Mouse (Mus musculus) forebrain, embryonic 16.5 days (tissue): ENCODE measurements around the gene Zfp800. TPM values are rescaled to one million over a fixed set of nuclear protein-coding genes. Genes with fewer than 3 reads are reported as not detected.

Experiments
- ATAC-seq: fragments of 200-750 bp; cut with Nextera tagmentation; 2 replicates; pipeline ENCODE4 v1.8.0; 2017; ENCODE audit warnings: mild to moderate bottlenecking, moderate library complexity
- H3K27ac ChIP-seq: fragments of 300-500 bp; sonication (generic); 2 replicates; pipeline ENCODE4 v1.5.1; 2014; ENCODE audit warnings: low read length, control low read depth
- H3K27me3 ChIP-seq: fragments of 300-500 bp; sonication (generic); replicated peaks from 2 replicates; pipeline ENCODE4 v1.6.1; 2014; ENCODE audit warnings: low read length; ENCODE audit not compliant: control insufficient read depth, insufficient read depth
- H3K36me3 ChIP-seq: fragments of 300-500 bp; sonication (generic); 2 replicates; pipeline ENCODE4 v1.6.1; 2014; ENCODE audit not compliant: control insufficient read depth, insufficient read depth
- H3K4me1 ChIP-seq: fragments of 300-500 bp; sonication (generic); replicated peaks from 2 replicates; pipeline ENCODE4 v1.6.1; 2014; ENCODE audit warnings: low read length; ENCODE audit not compliant: control insufficient read depth, insufficient read depth
- H3K4me2 ChIP-seq: fragments of 300-500 bp; sonication (generic); 2 replicates; pipeline ENCODE4 v1.6.1; 2014; ENCODE audit warnings: mild to moderate bottlenecking, low read length, control low read depth
- H3K4me3 ChIP-seq: fragments of 300-500 bp; sonication (generic); replicated peaks from 2 replicates; pipeline ENCODE4 v1.5.1; 2014; ENCODE audit warnings: mild to moderate bottlenecking, low read length, control low read depth
- H3K9ac ChIP-seq: fragments of 300-500 bp; sonication (generic); replicated peaks from 2 replicates; pipeline ENCODE4 v1.6.1; 2014; ENCODE audit warnings: low read depth, low read length, control low read depth
- H3K9me3 ChIP-seq: fragments of 300-500 bp; sonication (generic); 2 replicates; pipeline ENCODE4 v1.6.1; 2016; ENCODE audit warnings: low read length; ENCODE audit not compliant: control insufficient read depth
- WGBS: fragments of 180-500 bp; shearing (Covaris S2); extraction: QIAGEN DNeasy Blood & Tissue Kit; methylation state at CpG from one replicate; pipeline ENCODE4 v1.1.7; 2014; 5-methylcytosine and 5-hydroxymethylcytosine counted together
- polyA plus RNA-seq: library from polyadenylated mRNA; unstranded; fragments of >200 nt; fragmentation: Nextera tagmentation; extraction: Ambion mirVana; gene quantifications from 2 replicates; pipeline ENCODE4 v1.2.1, GENCODE M21; 2015

Gene Zfp800
- polyA plus RNA-seq, 1 experiment from 2014 or later: 18.4 TPM

DNA sequence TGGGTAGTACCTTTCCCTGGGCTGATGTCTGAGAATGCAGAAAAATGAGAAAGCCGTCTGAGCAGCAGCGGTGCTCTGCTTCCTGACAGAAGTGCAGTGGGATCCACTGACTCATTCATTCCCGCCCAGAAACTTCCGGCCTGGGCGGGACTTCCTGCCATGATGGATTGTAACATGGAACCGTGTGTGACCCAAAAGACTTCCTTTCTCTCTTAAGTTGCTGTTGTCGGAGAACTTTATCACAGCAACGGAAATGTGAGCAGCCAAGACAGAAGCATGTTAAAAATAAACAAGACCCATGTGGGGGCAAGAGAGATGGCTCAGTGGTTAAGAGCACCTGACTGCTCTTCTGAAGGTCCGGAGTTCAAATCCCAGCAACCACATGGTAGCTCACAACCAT lies 12.2 kb upstream of the Zfp800 start:
- H3K27ac ChIP-seq: no peak overlapping the region
- no peaks in the 10 kb centered on the region for H3K4me1 ChIP-seq
- 91% methylated on average over 9 of the region's 9 CpGs for WGBS

DNA sequence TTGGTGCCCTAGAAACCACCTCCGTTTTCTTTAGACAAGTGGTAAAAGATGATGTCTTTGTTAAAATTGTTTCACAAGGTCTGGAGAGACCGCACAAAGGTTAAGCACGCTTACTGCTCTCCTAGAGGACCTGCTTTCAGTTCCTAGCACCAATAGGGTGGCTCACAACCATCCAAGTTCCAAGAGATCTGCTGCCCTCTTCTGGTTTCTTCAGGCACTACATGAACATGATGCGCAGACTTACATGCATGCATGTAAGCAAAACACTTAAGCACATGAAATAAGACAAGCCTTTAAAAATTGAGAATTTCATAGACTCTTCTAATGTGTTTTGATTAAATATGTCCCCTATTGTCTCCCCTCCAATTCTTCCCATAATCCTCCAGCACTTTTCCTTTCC lies 2.0 kb upstream of the Zfp800 start:
- 95% methylated on average over 4 of the region's 4 CpGs for WGBS
- Histone ChIP-seq H3K4me3 (no peak overlapping the region), H3K27me3 (peaks cover 4% of the 10 kb centered on the region; the same call in 1 of the 2 replicates), H3K9ac (no peak overlapping the region), H3K27ac (no peak overlapping the region), H3K4me2 (no peak overlapping the region), H3K36me3 (no peaks in the 10 kb centered on the region), H3K9me3 (peaks cover 4% of the 10 kb centered on the region; the same call in 1 of the 2 replicates), H3K4me1 (peaks cover 7% of the 10 kb centered on the region)
- ATAC-seq: no peak

More for the DNA sequence above, 12.2 kb upstream of the Zfp800 start:
- no peaks in the 10 kb centered on the region for H3K36me3 ChIP-seq
- H3K27me3 ChIP-seq: no peaks in the 10 kb centered on the region
- no peaks in the 10 kb centered on the region for H3K9me3 ChIP-seq
- H3K9ac ChIP-seq: no peak overlapping the region
- no peak for ATAC-seq
- H3K4me3 ChIP-seq: no peak overlapping the region
- H3K4me2 ChIP-seq: no peak overlapping the region

DNA sequence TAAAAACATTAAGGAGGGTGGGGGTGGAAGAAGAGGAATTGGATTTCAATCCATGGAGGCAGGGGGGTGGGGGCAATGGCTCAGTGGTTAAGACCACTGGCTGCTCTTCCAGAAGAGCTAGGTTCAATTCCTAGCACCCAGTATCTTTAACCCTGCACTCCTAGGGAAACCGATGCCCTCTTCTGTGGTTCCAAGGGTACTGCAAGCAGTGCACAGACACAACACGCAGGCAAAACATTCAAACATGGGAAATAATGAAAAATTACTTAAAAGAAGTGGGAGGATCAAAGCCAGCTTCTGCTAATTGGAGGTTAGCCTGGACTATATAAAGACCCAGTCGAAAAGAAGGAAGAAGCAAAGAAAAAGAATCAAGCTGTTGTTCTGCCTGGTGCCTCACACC lies 921 bp upstream of the Zfp800 start:
- Histone ChIP-seq H3K36me3 (no peaks in the 10 kb centered on the region), H3K9ac (no peak overlapping the region), H3K27ac (no peak overlapping the region), H3K27me3 (peaks cover 4% of the 10 kb centered on the region; the same call in 1 of the 2 replicates), H3K9me3 (peaks cover 4% of the 10 kb centered on the region; the same call in 1 of the 2 replicates), H3K4me2 (no peak overlapping the region), H3K4me3 (no peak overlapping the region), H3K4me1 (peaks cover 7% of the 10 kb centered on the region)
- no peak for ATAC-seq
- 78% methylated on average over 3 of the region's 3 CpGs for WGBS

DNA sequence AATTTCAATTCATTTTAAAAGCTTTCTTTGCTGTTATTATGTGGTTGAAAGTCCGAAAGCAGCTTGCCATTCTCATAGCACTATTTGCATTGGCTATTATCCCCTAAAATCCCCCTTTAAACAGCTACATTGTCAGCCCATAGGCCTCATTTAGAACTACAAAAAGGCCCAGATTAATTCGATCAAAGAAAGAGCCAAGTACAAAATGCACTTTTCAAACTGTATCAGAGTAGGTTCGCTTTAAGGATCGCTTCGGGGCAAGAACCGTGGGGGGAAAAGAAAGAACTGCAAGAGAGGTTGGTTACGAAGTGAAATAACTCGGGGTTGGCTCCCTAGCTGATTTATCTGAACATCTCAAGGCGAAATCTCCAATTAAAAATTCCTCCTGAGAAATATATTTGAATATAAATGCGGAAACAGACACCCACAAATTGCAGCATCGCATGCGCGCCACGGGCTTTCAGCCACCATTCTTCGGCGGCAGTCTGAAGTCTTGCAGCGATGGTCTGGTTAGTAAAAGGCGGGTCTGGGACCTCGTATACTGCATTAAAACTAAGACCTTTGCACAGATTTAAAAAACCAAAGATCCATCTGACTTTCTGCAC lies 850 bp downstream of the Zfp800 start:
- peak overlapping the region; percentile 68; the same call in 1 of the 2 replicates for H3K9ac ChIP-seq
- H3K9me3 ChIP-seq: peaks cover 4% of the 10 kb centered on the region; the same call in 1 of the 2 replicates
- H3K27me3 ChIP-seq: peaks cover 4% of the 10 kb centered on the region; the same call in 1 of the 2 replicates
- no peaks in the 10 kb centered on the region for H3K36me3 ChIP-seq
- H3K27ac ChIP-seq: peak overlapping the region; percentile 41; the same call in 1 of the 2 replicates
- peak overlapping the region; percentile 46 for H3K4me3 ChIP-seq
- under 1% methylated on average over 19 of the region's 19 CpGs for WGBS
- H3K4me2 ChIP-seq: peak overlapping the region; percentile 86
- ATAC-seq: peak; percentile 70
- H3K4me1 ChIP-seq: peaks cover 7% of the 10 kb centered on the region

DNA sequence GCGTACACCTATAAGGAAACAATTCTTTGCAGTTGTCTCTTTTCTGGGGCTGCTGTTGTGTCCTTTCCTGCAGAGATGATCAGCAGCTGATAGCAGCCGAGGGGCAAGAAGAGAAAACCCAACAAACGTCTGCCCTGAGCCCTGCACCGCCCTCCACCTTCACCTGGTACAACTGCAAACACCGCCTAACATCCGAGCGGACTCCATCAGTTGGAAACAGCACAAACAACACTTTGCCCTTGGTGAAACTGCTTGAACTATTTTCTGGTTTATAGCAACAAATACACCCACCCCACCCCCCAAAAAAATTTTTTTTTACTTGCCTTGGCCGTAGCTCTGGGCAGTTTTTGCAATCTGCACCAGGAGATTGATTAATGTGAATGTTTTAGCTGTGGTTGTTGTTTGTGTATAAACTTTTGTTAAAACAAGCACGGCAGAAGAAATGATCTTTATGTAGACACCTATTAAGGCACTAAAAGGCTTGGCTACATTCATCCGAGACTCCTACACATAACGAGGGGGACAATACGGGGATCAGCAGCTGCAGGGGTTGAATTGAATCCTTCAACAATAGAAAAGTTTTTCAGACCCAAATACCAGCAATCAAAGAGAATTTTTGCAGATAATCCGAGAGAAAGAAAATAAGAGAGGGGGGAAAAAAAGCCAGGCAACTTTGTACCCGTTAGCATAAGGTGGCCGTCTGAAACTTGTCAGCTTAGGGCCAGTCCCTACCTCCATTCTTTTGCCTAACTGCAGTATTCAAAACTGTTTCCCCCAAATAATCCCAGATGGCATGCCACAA lies 1.6 kb downstream of the Zfp800 start:
- Histone ChIP-seq H3K36me3 (no peaks in the 10 kb centered on the region), H3K4me2 (peak overlapping the region; percentile 86), H3K9me3 (peaks cover 4% of the 10 kb centered on the region; the same call in 1 of the 2 replicates), H3K4me3 (peak overlapping the region; percentile 46), H3K4me1 (peaks cover 7% of the 10 kb centered on the region), H3K27me3 (peaks cover 4% of the 10 kb centered on the region; the same call in 1 of the 2 replicates), H3K27ac (no peak overlapping the region), H3K9ac (no peak overlapping the region)
- WGBS: 6% methylated on average over 15 of the region's 15 CpGs
- peak; percentile 68 for ATAC-seq

DNA sequence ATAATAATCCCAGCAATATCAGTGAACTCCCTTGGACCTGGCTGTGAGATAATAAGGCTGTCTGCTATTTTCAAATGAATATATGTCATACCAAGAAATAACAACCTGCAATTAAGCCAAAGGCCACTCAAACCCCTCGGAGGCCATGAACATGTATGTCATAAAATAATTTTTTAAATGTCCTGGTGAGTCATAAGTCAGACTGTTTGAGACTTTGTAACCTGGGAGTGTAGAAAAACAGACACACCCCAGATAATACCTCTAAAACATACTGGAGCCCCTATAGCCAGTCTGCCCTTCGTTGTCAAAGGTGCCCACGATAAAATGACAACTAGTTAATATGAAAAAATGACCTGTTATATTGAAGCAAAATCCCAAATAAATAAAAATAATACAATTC lies 8.8 kb downstream of the Zfp800 start:
- no peak overlapping the region for H3K4me3 ChIP-seq
- H3K36me3 ChIP-seq: no peaks in the 10 kb centered on the region
- no peak overlapping the region for H3K4me2 ChIP-seq

DNA sequence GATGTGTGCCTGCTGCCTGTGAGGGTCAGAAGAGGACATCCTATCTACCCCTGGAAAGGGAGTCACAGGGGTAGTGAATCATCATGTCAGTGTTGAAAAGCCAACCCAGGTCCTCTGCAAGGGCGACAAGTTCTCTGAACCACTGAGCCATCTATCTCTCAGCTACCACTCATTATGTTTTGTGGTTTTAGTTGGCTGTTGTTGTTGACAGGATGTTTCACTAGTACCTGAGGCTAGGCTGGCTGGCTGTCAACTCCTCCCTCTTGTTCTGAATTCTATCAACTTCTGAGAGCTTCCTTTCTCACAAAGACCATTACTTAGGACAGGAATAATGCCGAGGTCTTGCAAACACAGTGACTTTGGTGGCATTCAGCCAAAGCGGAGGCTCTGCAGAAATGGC lies 12.6 kb downstream of the Zfp800 start:
- Histone ChIP-seq H3K27me3 (no peaks in the 10 kb centered on the region), H3K4me3 (no peak overlapping the region), H3K27ac (no peak overlapping the region), H3K4me2 (no peak overlapping the region), H3K4me1 (no peaks in the 10 kb centered on the region), H3K9me3 (no peaks in the 10 kb centered on the region), H3K9ac (no peak overlapping the region), H3K36me3 (no peaks in the 10 kb centered on the region)
- 88% methylated on average over 3 of the region's 3 CpGs for WGBS
- no peak for ATAC-seq

More for the DNA sequence above, 8.8 kb downstream of the Zfp800 start:
- H3K27ac ChIP-seq: no peak overlapping the region
- no peak for ATAC-seq
- 95% methylated on average over 3 of the region's 3 CpGs for WGBS
- no peak overlapping the region for H3K9ac ChIP-seq
- H3K9me3 ChIP-seq: no peaks in the 10 kb centered on the region
- H3K27me3 ChIP-seq: no peaks in the 10 kb centered on the region
- H3K4me1 ChIP-seq: no peaks in the 10 kb centered on the region

DNA sequence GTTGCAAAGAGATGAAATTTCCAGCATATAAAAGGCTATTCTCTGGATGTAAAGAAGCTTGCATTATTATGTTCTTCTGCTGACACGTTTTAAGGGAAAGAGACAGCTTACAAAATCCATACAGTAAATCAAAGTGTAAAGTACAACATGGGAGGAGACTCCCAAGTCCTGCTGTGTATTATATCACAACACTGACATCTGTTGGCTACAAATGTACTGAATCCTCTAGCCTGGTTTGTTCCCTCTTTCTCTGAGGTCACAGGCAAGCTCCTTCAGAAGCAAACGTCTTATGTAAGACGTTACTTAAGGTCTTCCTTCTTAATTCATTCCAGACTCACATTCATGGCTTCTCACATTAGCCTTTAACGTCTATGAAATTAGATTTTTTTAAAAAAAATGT lies 15.8 kb downstream of the Zfp800 start:
- Histone ChIP-seq H3K27ac (no peak overlapping the region), H3K36me3 (no peaks in the 10 kb centered on the region), H3K4me3 (no peak overlapping the region), H3K4me2 (no peak overlapping the region), H3K9me3 (no peaks in the 10 kb centered on the region), H3K9ac (no peak overlapping the region), H3K27me3 (no peaks in the 10 kb centered on the region), H3K4me1 (no peaks in the 10 kb centered on the region)
- 65% methylated on average over 4 of the region's 4 CpGs for whole genome bisulfite sequencing
- no peak for ATAC-seq

DNA sequence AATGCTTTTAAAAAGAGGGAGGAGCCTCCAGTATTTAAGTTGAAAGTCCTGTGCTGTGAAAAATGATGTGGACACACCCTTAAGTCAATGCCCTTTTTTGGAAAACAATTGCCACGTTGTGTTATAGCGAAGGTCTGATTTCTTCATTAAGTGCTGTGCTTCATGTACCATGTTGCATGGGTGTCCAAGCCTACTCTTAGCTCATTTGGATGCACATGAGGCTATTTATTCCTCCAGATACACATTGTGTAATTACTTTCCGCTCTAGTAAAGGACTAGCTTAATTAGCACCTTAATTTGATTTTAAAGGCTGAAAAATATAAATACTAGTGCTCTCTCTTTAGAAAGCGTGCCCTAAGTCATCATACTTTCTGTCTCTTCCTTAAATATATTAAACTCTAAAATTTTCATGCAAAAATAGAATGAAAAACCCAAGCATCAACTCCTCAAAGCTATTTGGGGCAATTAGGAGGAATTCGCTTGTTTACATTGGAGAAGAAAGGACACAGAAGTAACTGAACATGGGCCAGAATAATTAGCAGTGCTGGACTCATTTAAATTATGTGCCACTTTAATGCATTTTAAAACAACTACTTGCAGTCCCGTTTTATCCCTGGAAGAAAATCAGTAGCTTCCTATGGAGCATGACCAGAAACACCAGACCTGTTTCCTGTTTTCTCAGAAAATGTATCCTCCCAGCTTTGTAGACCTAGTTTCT lies 27.7 kb downstream of the Zfp800 start:
- no peaks in the 10 kb centered on the region for H3K9me3 ChIP-seq
- 22% methylated on average over 6 of the region's 6 CpGs for WGBS
- ATAC-seq: peak; percentile 86
- H3K27me3 ChIP-seq: no peaks in the 10 kb centered on the region
- H3K27ac ChIP-seq: no peak overlapping the region
- no peaks in the 10 kb centered on the region for H3K36me3 ChIP-seq
- no peak overlapping the region for H3K4me2 ChIP-seq
- H3K4me1 ChIP-seq: peaks cover 17% of the 10 kb centered on the region
- H3K4me3 ChIP-seq: no peak overlapping the region
- no peak overlapping the region for H3K9ac ChIP-seq
